Mouse (Mus musculus): ENCODE results near the gene Fam155a. TPM values are rescaled to one million over a fixed set of nuclear protein-coding genes. Genes with fewer than 3 reads are reported as not detected.
"Not testable (repeated sequence)": the region's sequence is repeated elsewhere in the genome, so short reads cannot be mapped to it uniquely, and the experiment has no call there.

The Fam155a gene
- polyA plus RNA-seq, 1 experiment from 2014 or later = 33.4 TPM

- Histone ChIP-seq H3K27ac (ENCODE audit: low read depth, low read length) (no peak overlapping the region), H3K4me1 (ENCODE audit: control insufficient read depth, insufficient read depth, low read length) (no peaks in the 10 kb centered on the region), H3K27me3 (ENCODE audit: control insufficient read depth, insufficient read depth, low read length) (no peaks in the 10 kb centered on the region), H3K4me2 (ENCODE audit: low read depth, low read length) (no peak overlapping the region), H3K9me3 (ENCODE audit: control insufficient read depth, low read length) (no peaks in the 10 kb centered on the region), H3K36me3 (ENCODE audit: control insufficient read depth, insufficient read depth, low read length) (no peaks in the 10 kb centered on the region), H3K9ac (replicated peaks; ENCODE audit: low read depth, low read length) (no peak overlapping the region), H3K4me3 (ENCODE audit: low read depth, low read length) (no peak overlapping the region)
- no peak for ATAC-seq (ENCODE audit: low read depth)
- 84% methylated on average over 6 of the region's 6 CpGs for WGBS
Measured at GRCm38 (mm10) chr8:9406204-9406603, 364.8 kb downstream of the Fam155a start.

- Histone ChIP-seq H3K9me3 (ENCODE audit: control insufficient read depth, low read length) (no peaks in the 10 kb centered on the region), H3K4me2 (ENCODE audit: low read depth, low read length) (no peak overlapping the region), H3K9ac (replicated peaks; ENCODE audit: low read depth, low read length) (no peak overlapping the region), H3K4me1 (ENCODE audit: control insufficient read depth, insufficient read depth, low read length) (no peaks in the 10 kb centered on the region), H3K27me3 (ENCODE audit: control insufficient read depth, insufficient read depth, low read length) (no peaks in the 10 kb centered on the region), H3K36me3 (ENCODE audit: control insufficient read depth, insufficient read depth, low read length) (no peaks in the 10 kb centered on the region), H3K4me3 (ENCODE audit: low read depth, low read length) (no peak overlapping the region), H3K27ac (ENCODE audit: low read depth, low read length) (no peak overlapping the region)
- WGBS = 85% methylated on average over 3 of the region's 3 CpGs
- no peak for ATAC-seq (ENCODE audit: low read depth)
Measured at GRCm38 (mm10) chr8:9404651-9405050, 366.3 kb downstream of the Fam155a start.

- no peak overlapping the region for H3K4me2 ChIP-seq (ENCODE audit: low read depth, low read length)
- no peaks in the 10 kb centered on the region for H3K4me1 ChIP-seq (ENCODE audit: control insufficient read depth, insufficient read depth, low read length)
- H3K27me3 ChIP-seq (ENCODE audit: control insufficient read depth, insufficient read depth, low read length) = no peaks in the 10 kb centered on the region
- H3K27ac ChIP-seq (ENCODE audit: low read depth, low read length) = no peak overlapping the region
- no peaks in the 10 kb centered on the region for H3K36me3 ChIP-seq (ENCODE audit: control insufficient read depth, insufficient read depth, low read length)
- 57% methylated on average over 4 of the region's 4 CpGs for WGBS
- H3K9ac ChIP-seq (replicated peaks; ENCODE audit: low read depth, low read length) = no peak overlapping the region
- H3K4me3 ChIP-seq (ENCODE audit: low read depth, low read length) = no peak overlapping the region
- H3K9me3 ChIP-seq (ENCODE audit: control insufficient read depth, low read length) = no peaks in the 10 kb centered on the region
- ATAC-seq (ENCODE audit: low read depth) = no peak
Measured at GRCm38 (mm10) chr8:9402393-9402792, 368.6 kb downstream of the Fam155a start.

GRCm38 (mm10) chr8:9398606-9399263 is 372.2 kb downstream of the Fam155a start:
- Histone ChIP-seq H3K27ac (ENCODE audit: low read depth, low read length) (no peak overlapping the region), H3K9me3 (ENCODE audit: control insufficient read depth, low read length) (no peaks in the 10 kb centered on the region)
- 71% methylated on average over 3 of the region's 3 CpGs for WGBS

GRCm38 (mm10) chr8:9398040-9398439 is 372.9 kb downstream of the Fam155a start:
- H3K27ac ChIP-seq (ENCODE audit: low read depth, low read length) = no peak overlapping the region
- no peak overlapping the region for H3K4me2 ChIP-seq (ENCODE audit: low read depth, low read length)
- ATAC-seq (ENCODE audit: low read depth) = no peak
- 64% methylated on average over 6 of the region's 6 CpGs for whole genome bisulfite sequencing
- H3K9me3 ChIP-seq (ENCODE audit: control insufficient read depth, low read length) = no peaks in the 10 kb centered on the region
- H3K36me3 ChIP-seq (ENCODE audit: control insufficient read depth, insufficient read depth, low read length) = no peaks in the 10 kb centered on the region
- H3K4me3 ChIP-seq (ENCODE audit: low read depth, low read length) = no peak overlapping the region
- H3K9ac ChIP-seq (replicated peaks; ENCODE audit: low read depth, low read length) = no peak overlapping the region
- H3K4me1 ChIP-seq (ENCODE audit: control insufficient read depth, insufficient read depth, low read length) = no peaks in the 10 kb centered on the region
- no peaks in the 10 kb centered on the region for H3K27me3 ChIP-seq (ENCODE audit: control insufficient read depth, insufficient read depth, low read length)

More at GRCm38 (mm10) chr8:9398606-9399263, 372.2 kb downstream of the Fam155a start:
- Histone ChIP-seq H3K4me1 (ENCODE audit: control insufficient read depth, insufficient read depth, low read length) (no peaks in the 10 kb centered on the region), H3K27me3 (ENCODE audit: control insufficient read depth, insufficient read depth, low read length) (no peaks in the 10 kb centered on the region), H3K4me2 (ENCODE audit: low read depth, low read length) (no peak overlapping the region), H3K36me3 (ENCODE audit: control insufficient read depth, insufficient read depth, low read length) (no peaks in the 10 kb centered on the region), H3K9ac (replicated peaks; ENCODE audit: low read depth, low read length) (no peak overlapping the region), H3K4me3 (ENCODE audit: low read depth, low read length) (no peak overlapping the region)
- no peak for ATAC-seq (ENCODE audit: low read depth)

GRCm38 (mm10) chr8:9394670-9395069 is 376.3 kb downstream of the Fam155a start:
- 86% methylated on average over 5 of the region's 5 CpGs for WGBS
- H3K9me3 ChIP-seq (ENCODE audit: control insufficient read depth, low read length) = no peaks in the 10 kb centered on the region
- no peak overlapping the region for H3K27ac ChIP-seq (ENCODE audit: low read depth, low read length)
- no peaks in the 10 kb centered on the region for H3K4me1 ChIP-seq (ENCODE audit: control insufficient read depth, insufficient read depth, low read length)
- no peak overlapping the region for H3K9ac ChIP-seq (replicated peaks; ENCODE audit: low read depth, low read length)
- H3K4me2 ChIP-seq (ENCODE audit: low read depth, low read length) = no peak overlapping the region
- no peak for ATAC-seq (ENCODE audit: low read depth)
- H3K36me3 ChIP-seq (ENCODE audit: control insufficient read depth, insufficient read depth, low read length) = no peaks in the 10 kb centered on the region
- no peaks in the 10 kb centered on the region for H3K27me3 ChIP-seq (ENCODE audit: control insufficient read depth, insufficient read depth, low read length)
- no peak overlapping the region for H3K4me3 ChIP-seq (ENCODE audit: low read depth, low read length)

- Histone ChIP-seq H3K4me3 (ENCODE audit: low read depth, low read length) (no peak overlapping the region), H3K27me3 (ENCODE audit: control insufficient read depth, insufficient read depth, low read length) (no peaks in the 10 kb centered on the region), H3K36me3 (ENCODE audit: control insufficient read depth, insufficient read depth, low read length) (no peaks in the 10 kb centered on the region), H3K9ac (replicated peaks; ENCODE audit: low read depth, low read length) (no peak overlapping the region), H3K4me2 (ENCODE audit: low read depth, low read length) (no peak overlapping the region), H3K4me1 (ENCODE audit: control insufficient read depth, insufficient read depth, low read length) (no peaks in the 10 kb centered on the region), H3K27ac (ENCODE audit: low read depth, low read length) (no peak overlapping the region), H3K9me3 (ENCODE audit: control insufficient read depth, low read length) (no peaks in the 10 kb centered on the region)
- ATAC-seq (ENCODE audit: low read depth) = no peak
- 45% methylated on average over 2 of the region's 2 CpGs for WGBS
Measured at GRCm38 (mm10) chr8:9393246-9393645, 377.7 kb downstream of the Fam155a start.

GRCm38 (mm10) chr8:9390229-9390628 is 380.7 kb downstream of the Fam155a start:
- H3K27me3 ChIP-seq (ENCODE audit: control insufficient read depth, insufficient read depth, low read length); H3K9me3 ChIP-seq (ENCODE audit: control insufficient read depth, low read length); H3K27ac ChIP-seq (ENCODE audit: low read depth, low read length); H3K4me2 ChIP-seq (ENCODE audit: low read depth, low read length); H3K9ac ChIP-seq (replicated peaks; ENCODE audit: low read depth, low read length); H3K4me3 ChIP-seq (ENCODE audit: low read depth, low read length); H3K4me1 ChIP-seq (ENCODE audit: control insufficient read depth, insufficient read depth, low read length); H3K36me3 ChIP-seq (ENCODE audit: control insufficient read depth, insufficient read depth, low read length): not testable (repeated sequence)
- 0 out of 2 replicates have a peak, but pooled peaks have one; percentile 24 for ATAC-seq (ENCODE audit: low read depth)
- WGBS = 87% methylated on average over 2 of the region's 2 CpGs

GRCm38 (mm10) chr8:9369201-9369600 is 401.8 kb downstream of the Fam155a start:
- Histone ChIP-seq H3K4me2 (ENCODE audit: low read depth, low read length) (no peak overlapping the region), H3K27ac (ENCODE audit: low read depth, low read length) (no peak overlapping the region), H3K4me3 (ENCODE audit: low read depth, low read length) (no peak overlapping the region), H3K9me3 (ENCODE audit: control insufficient read depth, low read length) (no peaks in the 10 kb centered on the region), H3K27me3 (ENCODE audit: control insufficient read depth, insufficient read depth, low read length) (no peaks in the 10 kb centered on the region), H3K4me1 (ENCODE audit: control insufficient read depth, insufficient read depth, low read length) (no peaks in the 10 kb centered on the region), H3K9ac (replicated peaks; ENCODE audit: low read depth, low read length) (no peak overlapping the region), H3K36me3 (ENCODE audit: control insufficient read depth, insufficient read depth, low read length) (no peaks in the 10 kb centered on the region)
- no peak for ATAC-seq (ENCODE audit: low read depth)
- WGBS = 83% methylated on average over 8 of the region's 8 CpGs

Measured in neural tube, embryonic 14.5 days (tissue).